Mouse (Mus musculus) cerebellum, adult 2 months (tissue): ENCODE data around the gene Foxj1.

Experiments
- CTCF ChIP-seq: fragments of 200-500 bp; IDR thresholded peaks from 2 replicates; pipeline ENCODE4 v1.5.1; 2011; ENCODE audit warnings: low read depth, mild to moderate bottlenecking, control low read depth, low read length, moderate library complexity, borderline replicate concordance; ENCODE audit not compliant: insufficient read depth
- POLR2A ChIP-seq: fragments of 200-500 bp; IDR thresholded peaks from 2 replicates; pipeline ENCODE4 v1.6.1; 2011; ENCODE audit warnings: low read length, control low read depth, borderline replicate concordance; ENCODE audit not compliant: insufficient read depth

- TF ChIP-seq CTCF (no peak), POLR2A (no peak)
Observed at GRCm38 (mm10) chr11:116285770-116286191, 49.4 kb downstream of the Foxj1 start.
